Mouse (Mus musculus): Measurements from ENCODE around the gene Bbs9. TPM values are rescaled to one million over a fixed set of nuclear protein-coding genes. Genes with fewer than 3 reads are reported as not detected.

The Bbs9 gene
- total RNA-seq, 1 experiment from 2014 or later = 14.3 TPM

- DNase-seq = no peak
Observed at GRCm38 (mm10) chr9:22632800-22633485, 157.4 kb downstream of the Bbs9 start.

GRCm38 (mm10) chr9:22638502-22638901 lies 163.0 kb downstream of the Bbs9 start:
- DNase-seq = no peak

GRCm38 (mm10) chr9:22640683-22641431 lies 165.3 kb downstream of the Bbs9 start:
- no peak for DNase-seq

GRCm38 (mm10) chr9:22645844-22646390 lies 170.4 kb downstream of the Bbs9 start:
- no peak for DNase-seq

GRCm38 (mm10) chr9:22646461-22646860 lies 170.9 kb downstream of the Bbs9 start:
- no peak for DNase-seq

- no peak for DNase-seq
Observed at GRCm38 (mm10) chr9:22648163-22648562, 172.6 kb downstream of the Bbs9 start.

GRCm38 (mm10) chr9:22649606-22650005 lies 174.1 kb downstream of the Bbs9 start:
- no peak for DNase-seq

- DNase-seq = no peak
Observed at GRCm38 (mm10) chr9:22650781-22651180, 175.3 kb downstream of the Bbs9 start.

GRCm38 (mm10) chr9:22651619-22652018 lies 176.1 kb downstream of the Bbs9 start:
- no peak for DNase-seq

- DNase-seq = no peak
Observed at GRCm38 (mm10) chr9:22654726-22655393, 179.3 kb downstream of the Bbs9 start.

GRCm38 (mm10) chr9:22657216-22657615 lies 181.7 kb downstream of the Bbs9 start:
- no peak for DNase-seq

- DNase-seq = no peak
Observed at GRCm38 (mm10) chr9:22665155-22665554, 189.6 kb downstream of the Bbs9 start.

- DNase-seq = no peak
Observed at GRCm38 (mm10) chr9:22672937-22673336, 197.4 kb downstream of the Bbs9 start.

- no peak for DNase-seq
Observed at GRCm38 (mm10) chr9:22677132-22677829, 201.8 kb downstream of the Bbs9 start.

- DNase-seq = no peak
Observed at GRCm38 (mm10) chr9:22677997-22678396, 202.5 kb downstream of the Bbs9 start.

GRCm38 (mm10) chr9:22678496-22678895 lies 203.0 kb downstream of the Bbs9 start:
- peak; percentile 28 for DNase-seq

GRCm38 (mm10) chr9:22679485-22679884 lies 204.0 kb downstream of the Bbs9 start:
- DNase-seq = no peak

- no peak for DNase-seq
Observed at GRCm38 (mm10) chr9:22680031-22680430, 204.5 kb downstream of the Bbs9 start.

GRCm38 (mm10) chr9:22680484-22680883 lies 205.0 kb downstream of the Bbs9 start:
- DNase-seq = peak; percentile 77

GRCm38 (mm10) chr9:22683786-22684185 lies 208.3 kb downstream of the Bbs9 start:
- no peak for DNase-seq

- no peak for DNase-seq
Observed at GRCm38 (mm10) chr9:22686765-22687472, 211.4 kb downstream of the Bbs9 start.

GRCm38 (mm10) chr9:22690234-22690633 lies 214.7 kb downstream of the Bbs9 start:
- DNase-seq = no peak
